Mouse (Mus musculus): ENCODE results near the gene Gm28729. TPM values are rescaled to one million over a fixed set of nuclear protein-coding genes. Genes with fewer than 3 reads are reported as not detected.
"Not testable (repeated sequence)": the region's sequence is repeated elsewhere in the genome, so short reads cannot be mapped to it uniquely, and the experiment has no call there.

Gm28729 gene
- total RNA-seq, 2 experiments from 2014 or later = 0.28 to 0.47 TPM

GRCm38 (mm10) chr9:96523148-96523547 lies 1.9 kb downstream of the Gm28729 start:
- DNase-seq (ENCODE audit: low spot score in 2 of 2) = no peak

- not testable (repeated sequence) for DNase-seq (ENCODE audit: low spot score in 2 of 2)
These were observed 3.5 kb downstream of the Gm28729 start for GRCm38 (mm10) chr9:96521574-96521973.

DNA sequence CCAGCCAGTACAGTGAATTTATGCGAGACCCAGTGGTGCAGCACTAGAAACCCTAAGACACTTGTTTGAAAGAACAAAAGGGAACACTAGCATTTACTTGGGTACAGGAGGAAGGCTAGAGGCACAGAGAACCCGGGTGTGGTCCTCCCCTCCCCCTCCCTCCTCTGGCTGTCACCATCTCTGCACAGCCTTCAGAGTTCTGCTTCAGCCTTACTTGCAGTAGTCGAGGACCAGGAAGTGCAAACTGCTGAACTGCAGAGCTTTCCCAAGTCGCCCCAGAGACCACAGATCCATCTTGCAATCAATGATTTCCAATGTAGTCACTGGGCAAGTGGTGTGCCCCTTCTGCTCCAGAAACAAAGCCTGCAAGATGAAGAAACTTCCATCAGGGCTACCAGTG lies 7.6 kb downstream of the Gm28729 start:
- DNase-seq (ENCODE audit: low spot score in 2 of 2) = no peak

GRCm38 (mm10) chr9:96516806-96517205 lies 8.3 kb downstream of the Gm28729 start:
- no peak for DNase-seq (ENCODE audit: low spot score in 2 of 2)

DNA sequence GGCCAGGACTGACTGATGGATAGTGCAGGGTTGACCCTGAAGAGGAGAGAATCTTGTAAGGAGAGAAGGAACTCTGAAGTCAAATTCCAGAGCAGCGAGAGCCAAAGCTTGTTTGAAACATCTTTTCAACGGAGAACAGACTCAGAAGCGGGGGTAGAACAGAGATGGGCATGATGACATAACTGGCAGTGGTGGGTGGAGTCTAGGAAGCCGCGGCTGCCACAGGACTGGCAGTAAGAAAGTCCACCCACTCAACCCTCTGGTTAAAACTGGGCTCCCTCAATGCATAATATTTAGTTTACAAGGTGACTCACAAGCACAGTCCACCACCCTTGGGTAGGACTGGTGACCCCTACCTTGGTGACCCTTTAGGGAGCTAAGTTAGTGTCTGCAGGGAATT lies 9.3 kb downstream of the Gm28729 start:
- peak in 1 of 2 experiments; percentile 44 for DNase-seq (ENCODE audit: low spot score in 2 of 2)

DNA sequence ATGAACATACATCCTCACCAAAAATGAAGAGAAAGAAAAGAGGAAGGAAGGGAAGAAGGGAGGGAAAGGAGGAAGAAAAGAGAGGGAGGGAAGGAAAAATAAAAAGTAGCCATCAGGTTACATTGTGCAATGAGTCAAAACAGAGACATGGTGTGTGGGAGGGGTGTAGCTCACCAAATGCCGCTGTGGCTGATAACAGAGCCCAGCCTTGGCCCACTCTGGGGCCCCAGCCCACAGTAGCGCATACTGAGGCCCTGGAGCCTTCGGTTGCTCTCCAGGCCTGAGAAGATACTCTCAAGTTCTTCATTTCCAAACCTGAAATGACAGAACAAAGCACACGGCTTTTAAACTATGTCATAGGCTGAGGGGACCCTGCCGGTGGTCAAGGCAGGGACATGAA lies 10.8 kb downstream of the Gm28729 start:
- DNase-seq (ENCODE audit: low spot score in 2 of 2) = no peak

GRCm38 (mm10) chr9:96506011-96506498 lies 19.0 kb downstream of the Gm28729 start:
- peak; percentile 17 to 47 for DNase-seq (ENCODE audit: low spot score in 2 of 2)

- DNase-seq (ENCODE audit: low spot score in 2 of 2) = no peak
These were observed 19.9 kb downstream of the Gm28729 start for GRCm38 (mm10) chr9:96505156-96505555.

DNA sequence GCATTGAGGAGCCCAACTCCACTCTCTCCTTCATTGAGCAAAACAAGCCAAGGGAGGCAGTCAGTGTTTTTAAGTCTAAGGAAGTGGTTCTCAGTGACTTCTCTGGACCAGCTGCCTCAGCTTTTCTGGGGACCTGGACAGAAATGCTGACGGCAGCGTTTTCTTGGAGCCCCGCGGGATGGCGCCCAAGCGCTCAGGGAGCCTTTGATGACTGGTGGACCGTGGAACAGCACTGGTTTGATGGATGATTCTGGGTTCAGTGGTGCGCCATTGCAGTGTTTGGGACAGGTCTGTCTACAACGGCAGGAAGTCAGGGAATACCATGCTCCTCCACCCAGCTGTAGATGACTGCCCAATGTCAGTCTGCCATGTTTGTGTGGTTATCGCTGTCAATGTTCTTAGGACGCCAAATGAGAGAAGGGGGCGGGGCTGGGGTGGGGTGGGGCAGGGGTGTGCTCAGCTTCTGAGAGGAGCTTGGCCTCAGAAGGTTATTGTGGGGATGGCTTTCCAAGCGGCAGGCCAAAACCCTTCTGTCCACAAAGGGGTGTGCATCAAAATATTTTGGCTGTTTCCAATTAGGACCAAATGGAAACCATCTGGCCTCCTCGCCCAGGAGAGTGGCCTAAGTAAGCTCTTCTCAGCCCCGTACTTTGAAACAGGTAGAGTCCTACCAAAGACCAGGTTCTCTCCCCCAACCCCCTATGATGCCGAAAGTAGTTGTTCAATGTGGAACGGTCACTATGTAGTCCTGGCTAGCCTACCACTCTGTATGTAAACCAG lies 20.8 kb downstream of the Gm28729 start:
- no peak for DNase-seq (ENCODE audit: low spot score in 2 of 2)

- no peak for DNase-seq (ENCODE audit: low spot score in 2 of 2)
These were observed 22.0 kb downstream of the Gm28729 start for GRCm38 (mm10) chr9:96502856-96503610.

DNA sequence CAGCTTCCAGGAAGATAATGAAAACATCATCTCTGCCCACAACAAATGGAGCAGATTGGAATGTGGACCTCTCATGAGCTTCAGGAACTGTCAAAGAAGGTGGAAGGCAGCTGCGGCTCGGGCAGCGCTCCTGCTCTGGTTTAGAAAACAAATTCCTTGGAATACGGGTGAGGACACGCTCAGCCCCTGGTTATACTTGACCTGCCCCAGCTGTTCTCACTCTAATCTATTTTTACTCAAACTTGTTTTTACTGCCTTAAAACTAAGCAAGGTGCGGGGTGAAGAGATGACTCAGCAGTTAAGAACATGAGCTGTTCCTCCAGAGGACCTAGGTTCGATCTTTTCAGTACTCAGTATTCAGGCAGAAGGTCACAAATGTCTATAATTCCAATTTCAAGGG lies 23.8 kb downstream of the Gm28729 start:
- DNase-seq (ENCODE audit: low spot score in 2 of 2) = no peak

GRCm38 (mm10) chr9:96493212-96493611 lies 31.9 kb downstream of the Gm28729 start:
- no peak for DNase-seq (ENCODE audit: low spot score in 2 of 2)

DNA sequence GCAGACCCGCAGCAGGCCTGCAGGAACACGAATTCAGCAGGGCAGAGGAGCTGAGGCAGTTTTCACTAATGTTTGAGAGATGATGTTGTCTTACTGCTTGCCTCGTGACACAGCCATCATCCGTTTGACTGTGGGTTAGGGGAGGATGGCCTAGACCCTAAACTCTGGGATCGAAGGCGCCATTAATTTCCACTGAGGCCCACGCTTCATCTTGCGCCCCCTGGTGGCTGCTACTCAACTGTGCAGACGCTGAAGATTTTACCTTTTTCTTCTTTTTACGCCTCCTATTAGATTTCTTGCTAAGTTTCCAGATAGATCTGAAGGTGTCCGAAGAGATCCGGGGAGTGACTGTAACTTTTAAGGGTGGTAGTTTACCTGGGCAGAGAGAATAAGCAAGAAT lies 33.3 kb downstream of the Gm28729 start:
- no peak for DNase-seq (ENCODE audit: low spot score in 2 of 2)

GRCm38 (mm10) chr9:96487869-96488268 lies 37.2 kb downstream of the Gm28729 start:
- not testable (repeated sequence) for DNase-seq (ENCODE audit: low spot score in 2 of 2)

DNA sequence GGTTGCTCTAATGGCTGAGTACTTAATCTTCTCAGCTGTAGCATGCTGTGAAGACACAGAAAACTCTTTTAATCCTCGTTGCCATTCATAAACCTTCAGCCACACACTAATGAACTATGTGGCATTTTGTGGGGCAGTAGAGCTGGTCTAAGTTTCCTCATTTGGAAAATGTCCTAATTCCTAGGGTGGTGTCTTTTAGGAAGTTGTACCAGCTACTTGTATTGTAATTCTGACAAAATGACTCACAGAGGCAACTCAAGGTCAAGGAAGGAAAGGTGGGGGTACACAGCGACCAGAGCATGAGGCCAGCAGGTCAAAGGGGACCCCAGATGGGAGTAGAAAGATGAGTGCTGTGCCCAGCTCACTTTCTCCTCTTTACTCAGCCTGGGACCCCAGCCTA lies 41.4 kb downstream of the Gm28729 start:
- no peak for DNase-seq (ENCODE audit: low spot score in 2 of 2)

GRCm38 (mm10) chr9:96483028-96483427 lies 42.0 kb downstream of the Gm28729 start:
- no peak for DNase-seq (ENCODE audit: low spot score in 2 of 2)

DNA sequence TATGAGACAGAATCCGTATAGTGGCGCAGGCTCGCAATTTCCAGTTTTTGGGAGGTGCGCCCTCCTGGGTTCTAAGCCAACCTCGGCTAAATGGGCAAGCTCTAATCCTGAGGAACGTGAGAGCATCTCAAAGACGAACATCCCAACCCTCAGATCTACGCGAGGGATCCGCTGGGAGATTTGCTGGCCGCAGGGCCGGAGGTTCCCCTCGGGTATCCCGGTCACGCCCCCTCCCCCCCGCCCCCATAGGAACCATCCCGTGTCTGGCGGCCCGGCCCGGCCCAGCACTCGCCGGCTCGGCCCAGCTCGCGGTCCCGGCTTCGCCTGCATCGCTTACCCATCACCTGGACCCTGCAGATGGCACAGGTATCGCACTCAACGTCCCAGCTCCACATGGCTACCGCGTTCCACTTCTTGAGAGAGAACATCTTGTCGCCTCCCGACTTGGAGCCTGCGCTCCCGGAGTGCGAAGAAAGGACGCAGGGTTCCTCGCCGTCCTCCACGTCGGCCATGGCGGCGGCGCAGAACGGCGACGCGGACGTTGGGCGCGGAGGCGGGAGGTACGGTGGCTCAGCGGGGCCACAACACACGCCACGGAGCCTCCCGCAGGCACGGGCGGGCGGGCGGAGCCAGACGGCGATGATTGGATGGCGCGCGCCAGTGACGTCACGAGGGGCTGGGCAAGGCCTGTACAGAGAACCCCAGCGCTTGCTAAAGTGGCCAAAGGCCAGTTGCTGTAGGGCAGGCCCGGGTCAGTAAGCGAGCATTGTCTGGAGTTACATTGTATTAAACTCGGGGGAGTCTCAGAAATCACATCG lies 46.8 kb downstream of the Gm28729 start, which contains the start of gene Rnf7:
Rnf7 (minus strand) TSS at position 605 of the 818 bp plus-strand sequence.
- peak; percentile 99 for DNase-seq (ENCODE audit: low spot score in 2 of 2)

DNA sequence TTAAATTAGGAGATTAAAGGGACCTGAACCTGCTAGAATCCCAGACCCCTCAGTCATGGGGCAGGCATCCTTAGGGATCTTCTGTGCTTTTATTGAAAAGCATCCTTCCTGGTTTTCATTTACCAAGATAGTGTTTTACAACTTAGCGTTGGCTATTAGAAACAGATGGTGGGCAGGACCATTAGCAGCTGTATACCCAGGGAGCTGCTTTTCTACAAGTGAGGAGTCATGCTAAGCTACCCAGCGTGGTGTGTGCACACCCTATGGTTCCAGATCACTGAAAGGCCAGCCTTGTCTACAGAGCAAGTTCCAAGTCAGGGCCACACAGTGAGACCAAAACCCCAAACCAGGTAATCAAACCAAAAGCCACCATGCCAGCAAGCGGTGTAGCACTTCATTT lies 52.7 kb downstream of the Gm28729 start:
- no peak for DNase-seq (ENCODE audit: low spot score in 2 of 2)

DNA sequence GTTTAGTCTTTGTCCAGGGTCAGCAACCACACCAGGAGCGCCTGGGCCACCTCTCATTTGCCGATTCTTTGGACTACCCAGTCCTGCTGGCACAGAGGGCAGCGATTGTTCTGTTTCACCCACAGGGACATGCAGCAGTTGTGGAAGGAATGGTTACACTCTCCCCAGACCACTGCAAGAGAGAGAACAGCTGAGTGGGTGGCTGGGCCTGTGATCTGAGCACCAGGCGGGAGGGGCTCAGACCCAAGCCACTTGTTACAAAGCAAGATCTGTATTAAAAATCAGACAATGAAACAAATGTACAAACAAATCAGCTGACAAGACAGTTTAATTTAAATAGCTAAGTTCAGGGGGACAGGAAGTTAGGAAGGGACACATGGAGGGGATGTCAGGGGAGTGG lies 53.4 kb downstream of the Gm28729 start:
- peak in 1 of 2 experiments; percentile 29 for DNase-seq (ENCODE audit: low spot score in 2 of 2)

DNA sequence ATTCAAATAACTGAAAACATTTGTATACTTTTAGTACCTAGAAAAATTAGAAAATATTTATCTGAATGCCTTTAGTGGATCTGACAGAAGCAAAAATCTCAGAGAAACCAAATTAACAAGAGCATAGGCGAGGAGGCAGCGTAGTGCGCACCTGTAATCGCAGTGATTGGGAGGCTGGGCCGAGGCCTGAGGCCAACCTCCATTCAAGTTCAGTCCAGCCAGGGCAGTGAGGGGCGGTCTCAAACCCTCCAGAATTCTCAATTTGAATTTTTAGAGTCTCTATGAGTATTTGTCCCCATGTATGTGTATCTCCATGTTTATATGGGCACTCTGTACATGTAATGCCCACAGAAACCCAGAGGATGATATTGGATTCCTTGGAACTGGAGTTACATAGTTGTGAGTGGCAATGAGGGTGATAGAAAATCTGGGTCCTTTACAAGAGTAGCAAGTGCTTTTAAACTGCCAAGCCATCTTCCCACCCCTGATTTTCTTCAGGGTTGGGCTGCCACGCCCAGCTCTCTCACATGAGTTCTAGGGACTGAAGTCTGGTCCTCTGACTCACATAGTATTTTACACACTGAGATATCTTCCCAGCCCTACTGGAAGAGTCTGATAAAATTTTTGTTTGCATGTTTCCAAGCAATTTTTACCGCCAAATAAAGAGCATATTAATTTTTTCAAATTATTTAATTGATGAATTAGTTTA lies 54.6 kb downstream of the Gm28729 start:
- no peak for DNase-seq (ENCODE audit: low spot score in 2 of 2)

All from layer of hippocampus, adult 18-20 months (tissue).